Mouse (Mus musculus) hindbrain, embryonic 14.5 days (tissue): ENCODE results near the gene Syce2. TPM values are rescaled to one million over a fixed set of nuclear protein-coding genes. Genes with fewer than 3 reads are reported as not detected.
"Not testable (repeated sequence)": the region's sequence is repeated elsewhere in the genome, so short reads cannot be mapped to it uniquely, and the experiment has no call there.

Source experiments
- ATAC-seq: fragments of 200-750 bp; cut with Nextera tagmentation; 2 replicates; pipeline ENCODE4 v1.8.0; 2017; ENCODE audit warnings: moderate number of reproducible peaks, mild to moderate bottlenecking, moderate TSS enrichment, moderate library complexity; ENCODE audit not compliant: low FRiP score
- DNase-seq: peaks from one replicate; pipeline ENCODE4 v3.0.0-alpha.2; 2015; ENCODE audit warnings: low spot score
- H3K27ac ChIP-seq: fragments of 300-500 bp; sonication (generic); 2 replicates; pipeline ENCODE4 v1.5.1; 2014; ENCODE audit warnings: mild to moderate bottlenecking, moderate library complexity
- H3K27me3 ChIP-seq: fragments of 300-500 bp; sonication (generic); 2 replicates; pipeline ENCODE4 v1.6.1; 2014; ENCODE audit warnings: mild to moderate bottlenecking, low read length, mixed read lengths; ENCODE audit not compliant: control insufficient read depth, insufficient read depth
- H3K36me3 ChIP-seq: fragments of 300-500 bp; sonication (generic); replicated peaks from 2 replicates; pipeline ENCODE4 v1.6.1; 2014; ENCODE audit not compliant: control insufficient read depth, insufficient read depth
- H3K4me1 ChIP-seq: fragments of 300-500 bp; sonication (generic); replicated peaks from 2 replicates; pipeline ENCODE4 v1.6.1; 2014; ENCODE audit warnings: antibody characterized with exemption, low read length, mixed read lengths; ENCODE audit not compliant: control insufficient read depth, insufficient read depth
- H3K4me2 ChIP-seq: fragments of 300-500 bp; sonication (generic); replicated peaks from 2 replicates; pipeline ENCODE4 v1.6.1; 2014; ENCODE audit warnings: mild to moderate bottlenecking, moderate library complexity
- H3K4me3 ChIP-seq: fragments of 300-500 bp; sonication (generic); replicated peaks from 2 replicates; pipeline ENCODE4 v1.5.1; 2014; ENCODE audit warnings: mild to moderate bottlenecking, low read length
- H3K9ac ChIP-seq: fragments of 300-500 bp; sonication (generic); 2 replicates; pipeline ENCODE4 v1.6.1; 2014
- H3K9me3 ChIP-seq: fragments of 300-500 bp; sonication (generic); 2 replicates; pipeline ENCODE4 v1.6.1; 2016; ENCODE audit warnings: low read length; ENCODE audit not compliant: control insufficient read depth
- WGBS: fragments of 180-500 bp; shearing (Covaris S2); extraction: QIAGEN DNeasy Blood & Tissue Kit; methylation state at CpG from one replicate; pipeline ENCODE4 v1.1.7; 2014; 5-methylcytosine and 5-hydroxymethylcytosine counted together
- polyA plus RNA-seq: library from polyadenylated mRNA; unstranded; fragments of >200 nt; fragmentation: Nextera tagmentation; extraction: Ambion mirVana; gene quantifications from 2 replicates; pipeline ENCODE4 v1.2.1, GENCODE M21; 2014

The Syce2 gene
- polyA plus RNA-seq, 1 experiment from 2014 or later, result 27.7 TPM

- H3K4me1 ChIP-seq, result peaks cover 12% of the 10 kb centered on the region
- H3K27ac ChIP-seq, ATAC-seq, H3K9ac ChIP-seq, H3K9me3 ChIP-seq, DNase-seq: not testable (repeated sequence)
- peaks cover 24% of the 10 kb centered on the region for H3K27me3 ChIP-seq
- 28% methylated on average over 7 of the region's 7 CpGs for WGBS
- peak overlapping the region; percentile 32; the same call in 1 of the 2 replicates for H3K4me3 ChIP-seq
- peaks cover 30% of the 10 kb centered on the region for H3K36me3 ChIP-seq
- H3K4me2 ChIP-seq, result peak overlapping the region; percentile 58
These were observed 36.1 kb downstream of the Syce2 start for GRCm38 (mm10) chr8:84907979-84908378.

GRCm38 (mm10) chr8:84908421-84909161 is 36.7 kb downstream of the Syce2 start, which contains the start of gene Dnase2a:
Gene Dnase2a (plus strand): TSS chr8:84908560.
- ATAC-seq, result peak; percentile 79
- WGBS, result 2% methylated on average over 45 of the region's 45 CpGs

GRCm38 (mm10) chr8:84909162-84909767 is 37.4 kb downstream of the Syce2 start:
- WGBS, result 50% methylated on average over 20 of the region's 20 CpGs
- ATAC-seq, result no peak

More at GRCm38 (mm10) chr8:84908421-84909161, 36.7 kb downstream of the Syce2 start, which contains the start of gene Dnase2a:
- H3K4me1 ChIP-seq, result peaks cover 10% of the 10 kb centered on the region
- peaks cover 20% of the 10 kb centered on the region for H3K27me3 ChIP-seq
- H3K4me2 ChIP-seq, result peak within 1 kb of the TSS; percentile 58
- peak; percentile 82 for DNase-seq
- no peak within 1 kb of the TSS for H3K27ac ChIP-seq
- no peaks in the 10 kb centered on the region for H3K9me3 ChIP-seq
- H3K4me3 ChIP-seq, result peak within 1 kb of the TSS; percentile 32
- H3K9ac ChIP-seq, result peak within 1 kb of the TSS; percentile 51; the same call in 1 of the 2 replicates
- H3K36me3 ChIP-seq, result peaks cover 36% of the 10 kb centered on the region

GRCm38 (mm10) chr8:84909949-84910348 is 38.0 kb downstream of the Syce2 start:
- ATAC-seq (no peak), DNase-seq (no peak)
- Histone ChIP-seq H3K4me1 (peaks cover 9% of the 10 kb centered on the region; the same call in 1 of the 2 replicates), H3K9me3 (no peaks in the 10 kb centered on the region), H3K27ac (no peak overlapping the region), H3K36me3 (peaks cover 49% of the 10 kb centered on the region), H3K4me2 (no peak overlapping the region), H3K4me3 (no peak overlapping the region), H3K9ac (no peak overlapping the region), H3K27me3 (peaks cover 29% of the 10 kb centered on the region)
- 88% methylated on average over 5 of the region's 5 CpGs for WGBS

More at GRCm38 (mm10) chr8:84909162-84909767, 37.4 kb downstream of the Syce2 start:
- peaks cover 22% of the 10 kb centered on the region for H3K27me3 ChIP-seq
- peak overlapping the region; percentile 58 for H3K4me2 ChIP-seq
- peak overlapping the region; percentile 51; the same call in 1 of the 2 replicates for H3K9ac ChIP-seq
- no peak for DNase-seq
- H3K9me3 ChIP-seq, result no peaks in the 10 kb centered on the region
- peaks cover 42% of the 10 kb centered on the region for H3K36me3 ChIP-seq
- peak overlapping the region; percentile 32 for H3K4me3 ChIP-seq
- H3K27ac ChIP-seq, result no peak overlapping the region
- H3K4me1 ChIP-seq, result peaks cover 9% of the 10 kb centered on the region; the same call in 1 of the 2 replicates

GRCm38 (mm10) chr8:84910551-84910950 is 38.6 kb downstream of the Syce2 start:
- ATAC-seq (no peak), DNase-seq (no peak)
- WGBS, result 90% methylated on average over 6 of the region's 6 CpGs
- Histone ChIP-seq H3K4me1 (peaks cover 9% of the 10 kb centered on the region; the same call in 1 of the 2 replicates), H3K9ac (no peak overlapping the region), H3K9me3 (no peaks in the 10 kb centered on the region), H3K27ac (no peak overlapping the region), H3K4me3 (no peak overlapping the region), H3K27me3 (peaks cover 35% of the 10 kb centered on the region), H3K4me2 (no peak overlapping the region), H3K36me3 (peaks cover 55% of the 10 kb centered on the region)

GRCm38 (mm10) chr8:84911854-84912253 is 39.9 kb downstream of the Syce2 start:
- Histone ChIP-seq H3K27me3 (peaks cover 46% of the 10 kb centered on the region), H3K4me3 (no peak overlapping the region), H3K36me3 (peaks cover 68% of the 10 kb centered on the region), H3K9ac (no peak overlapping the region), H3K4me1 (peaks cover 9% of the 10 kb centered on the region; the same call in 1 of the 2 replicates), H3K9me3 (no peaks in the 10 kb centered on the region), H3K4me2 (no peak overlapping the region), H3K27ac (no peak overlapping the region)
- ATAC-seq (no peak), DNase-seq (no peak)
- 83% methylated on average over 9 of the region's 9 CpGs for WGBS

- Histone ChIP-seq H3K9me3 (no peaks in the 10 kb centered on the region), H3K27ac (no peak overlapping the region), H3K4me2 (peak overlapping the region; percentile 45; the same call in 1 of the 2 replicates), H3K9ac (no peak overlapping the region), H3K27me3 (peaks cover 46% of the 10 kb centered on the region), H3K4me1 (peaks cover 9% of the 10 kb centered on the region; the same call in 1 of the 2 replicates), H3K36me3 (peaks cover 73% of the 10 kb centered on the region), H3K4me3 (no peak overlapping the region)
- no peak for ATAC-seq
- 24% methylated on average over 27 of the region's 27 CpGs for WGBS
- no peak for DNase-seq
These were observed 40.5 kb downstream of the Syce2 start for GRCm38 (mm10) chr8:84912391-84912790.

- H3K27ac ChIP-seq, result no peak overlapping the region
- H3K9ac ChIP-seq, result peak overlapping the region; percentile 13; the same call in 1 of the 2 replicates
- peaks cover 79% of the 10 kb centered on the region for H3K36me3 ChIP-seq
- peaks cover 46% of the 10 kb centered on the region for H3K27me3 ChIP-seq
- H3K4me1 ChIP-seq, result peaks cover 9% of the 10 kb centered on the region; the same call in 1 of the 2 replicates
- ATAC-seq (no peak), DNase-seq (no peak)
- peak overlapping the region; percentile 45 for H3K4me2 ChIP-seq
- WGBS, result 4% methylated on average over 55 of the region's 55 CpGs
- H3K4me3 ChIP-seq, result peak overlapping the region; percentile 21
- no peaks in the 10 kb centered on the region for H3K9me3 ChIP-seq
These were observed 41.1 kb downstream of the Syce2 start for GRCm38 (mm10) chr8:84912895-84913501.

- H3K9ac ChIP-seq, result peak overlapping the region; percentile 13; the same call in 1 of the 2 replicates
- ATAC-seq (no peak), DNase-seq (no peak)
- peaks cover 46% of the 10 kb centered on the region for H3K27me3 ChIP-seq
- 16% methylated on average over 9 of the region's 9 CpGs for WGBS
- peak overlapping the region; percentile 21 for H3K4me3 ChIP-seq
- no peaks in the 10 kb centered on the region for H3K9me3 ChIP-seq
- peaks cover 84% of the 10 kb centered on the region for H3K36me3 ChIP-seq
- H3K4me2 ChIP-seq, result peak overlapping the region; percentile 45
- peaks cover 7% of the 10 kb centered on the region; the same call in 1 of the 2 replicates for H3K4me1 ChIP-seq
- no peak overlapping the region for H3K27ac ChIP-seq
These were observed 41.6 kb downstream of the Syce2 start for GRCm38 (mm10) chr8:84913502-84913900.
